Mouse (Mus musculus) stomach, postnatal 0 days (tissue): ENCODE measurements at regions not wholly inside any gene's neighbourhood (a gene's known extent, or its start where the extent isn't known, plus 50 kb on each side); places are given as distances from the start of the nearest gene placed in this dataset.

ENCODE experiments used
- CTCF ChIP-seq: IDR thresholded peaks from 2 replicates; pipeline ENCODE4 v1.5.1; 2016; ENCODE audit warnings: antibody characterized with exemption, low read depth, mild to moderate bottlenecking, moderate library complexity
- EP300 ChIP-seq: optimal IDR thresholded peaks from 2 replicates; pipeline ENCODE3; 2016; ENCODE audit warnings: antibody characterized with exemption

GRCm38 (mm10) chr13:91377972-91378371 is 82.1 kb upstream of the Ssbp2 start:
- no peak for TF ChIP-seq CTCF
- TF ChIP-seq EP300, result no peak
